Mouse (Mus musculus): ENCODE data around the gene Pofut2. TPM values are rescaled to one million over a fixed set of nuclear protein-coding genes. Genes with fewer than 3 reads are reported as not detected.

Pofut2 gene
- total RNA-seq (2022) = 10 to 100 TPM; 42.1 to 48.1 (median 45.9) TPM

GRCm38 (mm10) chr10:77258704-77259621 lies at the start of gene Pofut2:
TSS of gene Pofut2 (plus strand) at chr10:77259218.
- DNase-seq (ENCODE audit: low spot score) = peak; percentile 91

GRCm38 (mm10) chr10:77209261-77209660 lies 49.8 kb upstream of the Pofut2 start:
- DNase-seq (ENCODE audit: low spot score) = no peak

- no peak for DNase-seq (ENCODE audit: low spot score)
Observed at GRCm38 (mm10) chr10:77210666-77211065, 48.4 kb upstream of the Pofut2 start.

- DNase-seq (ENCODE audit: low spot score) = peak; percentile 74
Observed at GRCm38 (mm10) chr10:77211116-77211570, 47.9 kb upstream of the Pofut2 start.

GRCm38 (mm10) chr10:77212354-77213120 lies 46.5 kb upstream of the Pofut2 start:
- no peak for DNase-seq (ENCODE audit: low spot score)

GRCm38 (mm10) chr10:77213483-77213882 lies 45.5 kb upstream of the Pofut2 start:
- DNase-seq (ENCODE audit: low spot score) = no peak

- DNase-seq (ENCODE audit: low spot score) = no peak
Observed at GRCm38 (mm10) chr10:77214586-77214985, 44.4 kb upstream of the Pofut2 start.

GRCm38 (mm10) chr10:77215641-77216040 lies 43.4 kb upstream of the Pofut2 start:
- no peak for DNase-seq (ENCODE audit: low spot score)

- no peak for DNase-seq (ENCODE audit: low spot score)
Observed at GRCm38 (mm10) chr10:77216313-77216712, 42.7 kb upstream of the Pofut2 start.

GRCm38 (mm10) chr10:77217155-77217731 lies 41.8 kb upstream of the Pofut2 start:
- DNase-seq (ENCODE audit: low spot score) = no peak

GRCm38 (mm10) chr10:77218059-77218458 lies 41.0 kb upstream of the Pofut2 start:
- DNase-seq (ENCODE audit: low spot score) = no peak

- no peak for DNase-seq (ENCODE audit: low spot score)
Observed at GRCm38 (mm10) chr10:77219411-77220025, 39.5 kb upstream of the Pofut2 start.

GRCm38 (mm10) chr10:77221108-77221507 lies 37.9 kb upstream of the Pofut2 start:
- DNase-seq (ENCODE audit: low spot score) = peak; percentile 65

GRCm38 (mm10) chr10:77222963-77223552 lies 36.0 kb upstream of the Pofut2 start:
- no peak for DNase-seq (ENCODE audit: low spot score)

GRCm38 (mm10) chr10:77224390-77224789 lies 34.6 kb upstream of the Pofut2 start:
- no peak for DNase-seq (ENCODE audit: low spot score)

GRCm38 (mm10) chr10:77225414-77225813 lies 33.6 kb upstream of the Pofut2 start:
- DNase-seq (ENCODE audit: low spot score) = no peak

- no peak for DNase-seq (ENCODE audit: low spot score)
Observed at GRCm38 (mm10) chr10:77225995-77226688, 32.9 kb upstream of the Pofut2 start.

GRCm38 (mm10) chr10:77226691-77227367 lies 32.2 kb upstream of the Pofut2 start:
- no peak for DNase-seq (ENCODE audit: low spot score)

- no peak for DNase-seq (ENCODE audit: low spot score)
Observed at GRCm38 (mm10) chr10:77227368-77227723, 31.7 kb upstream of the Pofut2 start.

Data from heart, adult 8-10 months (tissue).